Mouse (Mus musculus) midbrain, embryonic 11.5 days (tissue): Measurements from ENCODE around the gene Llph. TPM values are rescaled to one million over a fixed set of nuclear protein-coding genes. Genes with fewer than 3 reads are reported as not detected.
"Not testable (repeated sequence)": the region's sequence is repeated elsewhere in the genome, so short reads cannot be mapped to it uniquely, and the experiment has no call there.

ENCODE experiments used
- ATAC-seq: fragments of 200-750 bp; cut with Nextera tagmentation; 2 replicates; pipeline ENCODE4 v1.8.0; 2017; ENCODE audit warnings: moderate TSS enrichment, moderate library complexity; ENCODE audit not compliant: low FRiP score
- DNase-seq: peaks from one replicate; pipeline ENCODE4 v3.0.0; 2015; ENCODE audit warnings: low spot score; ENCODE audit errors: missing footprints
- H3K27ac ChIP-seq: fragments of 300-500 bp; sonication (generic); 2 replicates; pipeline ENCODE4 v1.5.1; 2014; ENCODE audit warnings: low read depth, low read length
- H3K27me3 ChIP-seq: fragments of 300-500 bp; sonication (generic); 2 replicates; pipeline ENCODE4 v1.6.1; 2014; ENCODE audit warnings: mild to moderate bottlenecking, low read length, moderate library complexity, mixed read lengths; ENCODE audit not compliant: control insufficient read depth, insufficient read depth
- H3K36me3 ChIP-seq: fragments of 300-500 bp; sonication (generic); 2 replicates; pipeline ENCODE4 v1.6.1; 2014; ENCODE audit warnings: mild to moderate bottlenecking, low read length, moderate library complexity, mixed read lengths; ENCODE audit not compliant: control insufficient read depth, insufficient read depth
- H3K4me1 ChIP-seq: fragments of 300-500 bp; sonication (generic); 2 replicates; pipeline ENCODE4 v1.6.1; 2014; ENCODE audit warnings: low read length; ENCODE audit not compliant: control insufficient read depth, insufficient read depth
- H3K4me2 ChIP-seq: fragments of 300-500 bp; sonication (generic); 2 replicates; pipeline ENCODE4 v1.6.1; 2014; ENCODE audit warnings: mild to moderate bottlenecking, moderate library complexity
- H3K4me3 ChIP-seq: fragments of 300-500 bp; sonication (generic); 2 replicates; pipeline ENCODE4 v1.5.1; 2014; ENCODE audit warnings: low read depth, low read length
- H3K9ac ChIP-seq: fragments of 300-500 bp; sonication (generic); 2 replicates; pipeline ENCODE4 v1.6.1; 2014; ENCODE audit warnings: low read length
- H3K9me3 ChIP-seq: fragments of 300-500 bp; sonication (generic); 2 replicates; pipeline ENCODE4 v1.6.1; 2016; ENCODE audit warnings: low read length; ENCODE audit not compliant: control insufficient read depth
- WGBS: fragments of 180-500 bp; shearing (Covaris S2); extraction: QIAGEN DNeasy Blood & Tissue Kit; methylation state at CpG from one replicate; pipeline ENCODE4 v1.1.7; 2014; 5-methylcytosine and 5-hydroxymethylcytosine counted together
- polyA plus RNA-seq: library from polyadenylated mRNA; unstranded; fragments of >200 nt; fragmentation: Nextera tagmentation; extraction: Ambion mirVana; gene quantifications from 2 replicates; pipeline ENCODE4 v1.2.1, GENCODE M21; 2014

Llph gene
- polyA plus RNA-seq, 1 experiment from 2014 or later, result 53.7 TPM

DNA sequence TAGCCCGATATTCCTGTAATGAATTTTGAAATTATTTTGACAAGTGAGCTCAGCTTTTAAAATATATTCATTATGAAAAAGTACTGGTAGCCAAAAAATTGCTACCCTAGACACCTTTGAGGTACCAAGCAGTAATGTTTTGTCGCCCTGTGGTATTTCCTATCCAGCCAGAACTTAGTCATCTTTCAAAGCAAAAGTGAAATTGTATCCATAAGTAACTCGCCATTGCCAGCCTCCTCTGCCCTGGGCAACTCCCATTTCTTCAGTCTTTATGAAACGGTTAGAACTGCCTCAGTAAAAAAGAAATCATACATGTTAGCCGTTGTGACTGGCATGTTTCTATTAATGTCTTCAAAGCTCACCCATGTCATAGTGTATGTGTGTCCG is 17.3 kb upstream of the Llph start:
- ATAC-seq (no peak), DNase-seq (peak; percentile 69)
- Histone ChIP-seq H3K27me3 (no peaks in the 10 kb centered on the region), H3K4me1 (peaks cover 4% of the 10 kb centered on the region), H3K9me3 (peaks cover 6% of the 10 kb centered on the region; the same call in 1 of the 2 replicates), H3K36me3 (no peaks in the 10 kb centered on the region), H3K27ac (no peak overlapping the region), H3K9ac (no peak overlapping the region; the same call in 1 of the 2 replicates), H3K4me3 (peak overlapping the region; percentile 91; the same call in 1 of the 2 replicates), H3K4me2 (peak overlapping the region; percentile 56)
- 74% methylated on average over 6 of the region's 6 CpGs for WGBS

DNA sequence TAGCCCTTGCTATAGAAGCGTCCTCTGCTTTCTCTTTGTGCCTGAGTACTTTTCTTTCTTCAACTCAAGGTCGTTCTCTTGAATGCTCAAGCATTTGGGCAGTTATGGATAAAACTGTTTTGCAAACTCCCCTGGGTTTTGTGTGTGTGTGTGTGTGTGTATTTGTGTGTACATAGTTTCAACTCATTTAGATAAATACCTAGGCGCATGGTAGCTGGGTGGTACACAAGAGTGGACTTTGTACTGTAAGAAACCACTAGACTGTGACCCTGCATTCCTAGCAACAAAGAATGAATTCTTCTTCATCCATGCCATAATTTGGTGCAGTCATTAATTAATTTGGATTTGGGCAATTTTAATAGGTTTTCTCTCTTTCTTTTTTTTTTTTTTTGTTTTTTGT is 16.8 kb upstream of the Llph start:
- no peak overlapping the region for H3K9ac ChIP-seq
- no peak overlapping the region for H3K27ac ChIP-seq
- no peak for ATAC-seq
- DNase-seq, result peak; percentile 60
- H3K9me3 ChIP-seq, result peaks cover 6% of the 10 kb centered on the region; the same call in 1 of the 2 replicates
- no peaks in the 10 kb centered on the region for H3K27me3 ChIP-seq
- H3K4me1 ChIP-seq, result peaks cover 4% of the 10 kb centered on the region
- no peaks in the 10 kb centered on the region for H3K36me3 ChIP-seq
- H3K4me2 ChIP-seq, result no peak overlapping the region
- whole genome bisulfite sequencing, result 92% methylated on average over 3 of the region's 3 CpGs
- H3K4me3 ChIP-seq, result no peak overlapping the region

DNA sequence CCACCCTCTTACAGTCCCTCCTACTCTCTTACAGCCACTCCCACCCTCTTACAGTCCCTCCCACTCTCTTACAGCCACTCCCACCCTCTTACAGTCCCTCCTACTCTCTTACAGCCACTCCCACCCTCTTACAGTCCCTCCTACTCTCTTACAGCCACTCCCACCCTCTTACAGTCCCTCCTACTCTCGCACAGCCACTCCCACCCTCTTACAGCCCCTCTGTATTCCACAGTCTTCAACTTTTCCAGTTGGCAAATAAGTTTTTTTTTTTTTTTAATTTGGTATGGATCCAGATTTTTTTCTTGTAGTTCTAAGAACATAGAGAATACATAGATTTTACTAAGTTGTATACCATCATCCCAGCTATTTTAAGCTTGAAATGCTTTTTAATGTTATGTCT is 9.8 kb upstream of the Llph start:
- H3K4me1 ChIP-seq, DNase-seq, H3K27me3 ChIP-seq, H3K9me3 ChIP-seq, H3K9ac ChIP-seq, H3K27ac ChIP-seq, H3K36me3 ChIP-seq, H3K4me2 ChIP-seq, H3K4me3 ChIP-seq, ATAC-seq: not testable (repeated sequence)
- WGBS, result 92% methylated on average over 1 of the region's 1 CpGs

DNA sequence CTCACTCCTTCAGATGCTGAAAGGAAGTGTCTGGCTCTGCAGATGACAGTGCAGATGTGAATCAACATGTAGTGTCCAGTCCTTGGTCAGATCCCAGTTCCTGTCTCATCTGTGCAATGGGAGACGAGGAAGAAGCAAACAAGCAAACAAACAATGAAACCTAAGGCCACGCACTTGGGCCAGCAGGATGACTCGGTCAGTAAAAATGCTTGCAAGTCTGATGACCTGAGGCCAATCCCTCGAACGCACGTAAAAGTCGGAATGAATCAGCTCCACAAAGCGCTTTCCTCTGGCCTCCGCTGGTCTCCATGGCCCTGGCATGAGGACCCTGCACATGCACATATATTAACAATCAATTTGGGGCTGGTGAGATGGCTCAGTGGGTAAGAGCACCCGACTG is 7.9 kb upstream of the Llph start:
- ATAC-seq, result no peak
- H3K4me2 ChIP-seq, result no peak overlapping the region
- no peaks in the 10 kb centered on the region for H3K27me3 ChIP-seq
- H3K36me3 ChIP-seq, result peaks cover 5% of the 10 kb centered on the region; the same call in 1 of the 2 replicates
- WGBS, result 92% methylated on average over 10 of the region's 10 CpGs
- no peak overlapping the region for H3K27ac ChIP-seq
- H3K9me3 ChIP-seq, result no peaks in the 10 kb centered on the region
- DNase-seq, result no peak
- H3K4me1 ChIP-seq, result no peaks in the 10 kb centered on the region
- H3K4me3 ChIP-seq, result no peak overlapping the region
- no peak overlapping the region for H3K9ac ChIP-seq

DNA sequence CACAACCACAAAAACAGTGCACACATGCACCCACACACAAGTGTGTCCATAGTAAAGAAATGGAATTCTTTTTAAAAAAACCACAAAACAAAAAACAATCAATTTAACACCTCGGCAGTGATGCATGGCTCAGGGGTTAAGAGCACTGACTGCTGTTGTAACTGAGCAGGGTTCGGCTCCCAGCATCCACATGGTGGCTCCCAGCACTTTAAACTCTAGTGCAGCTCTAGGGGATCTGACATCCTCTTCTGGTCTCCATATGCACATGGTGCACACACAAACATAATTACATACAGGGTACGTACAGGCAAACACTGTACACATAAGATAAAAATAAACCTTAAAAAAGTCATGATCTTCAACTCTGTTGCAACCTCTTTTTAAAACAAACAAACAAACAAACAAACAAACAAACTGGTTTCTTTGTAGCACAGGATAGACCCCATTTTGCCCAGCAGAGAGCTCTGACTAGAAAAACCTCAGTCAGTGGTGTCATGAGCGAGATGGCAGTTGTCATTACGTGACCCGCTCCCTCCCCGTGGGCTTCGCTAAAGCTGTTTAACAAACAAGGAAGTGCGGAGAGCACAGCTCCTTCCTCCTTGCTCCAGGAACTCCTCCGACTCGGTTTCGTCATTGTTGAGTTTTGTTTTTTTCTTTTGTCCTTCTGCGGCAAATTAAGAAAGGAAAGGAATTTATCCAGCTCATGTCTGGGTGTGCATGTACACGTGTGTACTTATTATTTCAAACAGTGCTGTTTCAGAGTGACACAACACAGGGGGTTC is 7.1 kb upstream of the Llph start:
- WGBS, result 83% methylated on average over 14 of the region's 14 CpGs
- H3K4me2 ChIP-seq, result no peak overlapping the region
- H3K36me3 ChIP-seq, result peaks cover 5% of the 10 kb centered on the region; the same call in 1 of the 2 replicates
- no peaks in the 10 kb centered on the region for H3K9me3 ChIP-seq
- H3K27ac ChIP-seq, result no peak overlapping the region
- H3K4me1 ChIP-seq, result no peaks in the 10 kb centered on the region
- DNase-seq (peak; percentile 31), ATAC-seq (no peak)
- no peak overlapping the region for H3K4me3 ChIP-seq
- H3K9ac ChIP-seq, result no peak overlapping the region
- H3K27me3 ChIP-seq, result no peaks in the 10 kb centered on the region

DNA sequence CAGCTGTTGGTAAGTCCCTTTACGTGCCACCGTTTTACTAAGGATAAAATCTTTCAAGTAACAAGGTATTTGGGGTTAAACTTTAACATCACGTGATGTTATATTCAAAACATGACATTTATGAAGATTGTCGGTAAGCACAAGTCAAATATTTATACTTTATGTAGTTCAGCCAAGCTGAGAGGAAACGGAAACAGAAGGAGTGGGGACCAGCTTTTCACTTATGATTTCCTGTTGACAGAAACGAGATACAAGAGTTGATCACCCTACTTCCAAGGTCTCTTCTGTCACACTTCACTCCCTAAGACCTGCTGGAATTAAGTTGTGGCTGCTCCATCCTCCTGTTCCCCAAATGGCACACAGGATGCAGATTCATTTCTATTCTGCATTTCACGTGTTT is 6.1 kb upstream of the Llph start:
- Histone ChIP-seq H3K27me3 (no peaks in the 10 kb centered on the region), H3K4me3 (no peak overlapping the region), H3K4me2 (no peak overlapping the region), H3K27ac (no peak overlapping the region), H3K36me3 (peaks cover 5% of the 10 kb centered on the region; the same call in 1 of the 2 replicates), H3K4me1 (no peaks in the 10 kb centered on the region), H3K9me3 (no peaks in the 10 kb centered on the region), H3K9ac (no peak overlapping the region)
- ATAC-seq (no peak), DNase-seq (no peak)
- 92% methylated on average over 7 of the region's 7 CpGs for WGBS

DNA sequence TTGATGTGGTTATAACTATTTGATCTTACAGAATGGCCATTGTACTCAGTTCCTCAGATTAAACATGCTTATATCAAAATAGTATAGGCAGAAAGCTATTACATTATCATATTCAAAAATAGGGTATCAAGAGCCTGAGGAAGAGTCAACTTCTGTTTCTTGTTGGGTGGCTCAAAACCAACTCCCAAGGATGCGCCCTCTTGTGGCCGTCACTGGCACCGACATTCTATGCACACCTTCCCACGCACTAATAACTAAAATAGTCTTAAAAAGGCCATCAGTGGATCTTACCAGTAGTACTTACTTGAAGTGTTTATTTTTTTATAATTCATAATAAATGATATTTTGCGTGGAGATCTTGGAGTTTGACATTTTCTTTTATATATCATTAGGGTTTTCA is 4.8 kb downstream of the Llph start:
- 32% methylated on average over 5 of the region's 5 CpGs for WGBS
- Histone ChIP-seq H3K9ac (no peak overlapping the region), H3K4me2 (no peak overlapping the region), H3K27me3 (no peaks in the 10 kb centered on the region), H3K9me3 (no peaks in the 10 kb centered on the region), H3K36me3 (peaks cover 11% of the 10 kb centered on the region), H3K4me3 (no peak overlapping the region), H3K27ac (no peak overlapping the region), H3K4me1 (peaks cover 7% of the 10 kb centered on the region)
- DNase-seq (peak; percentile 97), ATAC-seq (no peak)

DNA sequence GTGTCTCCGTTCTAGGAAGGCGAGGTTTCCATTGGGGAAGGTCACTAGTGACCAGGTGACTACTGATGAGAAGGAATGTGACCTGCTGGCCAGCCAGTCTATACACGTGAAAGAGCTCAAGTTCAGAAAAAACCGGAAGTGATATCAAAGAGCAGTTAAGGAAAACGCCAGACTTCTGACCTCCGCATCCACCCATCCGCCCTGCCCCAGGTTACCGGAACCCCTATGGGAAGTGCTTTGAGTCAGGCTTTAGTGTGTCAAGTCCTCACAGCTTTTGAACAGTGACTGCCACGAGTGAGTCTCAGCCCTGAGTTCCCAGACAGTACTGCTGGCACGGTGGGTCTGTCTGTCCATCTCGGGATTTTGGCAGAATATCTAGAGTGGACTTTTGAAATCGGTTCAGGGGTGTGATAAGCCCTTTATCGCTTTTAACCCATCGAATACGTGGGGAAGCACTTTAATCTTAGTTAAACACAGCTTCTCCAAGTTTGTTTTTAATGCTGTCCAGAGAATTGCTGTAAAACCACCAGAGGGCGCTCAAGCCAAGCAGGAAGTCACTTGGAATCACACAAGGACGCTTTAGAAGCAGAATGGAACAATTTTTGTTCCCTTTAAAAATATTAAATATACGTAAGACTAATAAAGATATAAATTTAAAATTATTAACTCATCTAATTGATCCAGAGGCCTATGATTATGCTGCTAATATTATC is 6.9 kb downstream of the Llph start:
- peak; percentile 96 for DNase-seq
- H3K4me2 ChIP-seq, result no peak overlapping the region
- no peak overlapping the region for H3K9ac ChIP-seq
- H3K9me3 ChIP-seq, result no peaks in the 10 kb centered on the region
- 0 out of 2 replicates have a peak, but pooled peaks cover under 1% of the 10 kb centered on the region for H3K4me1 ChIP-seq
- H3K36me3 ChIP-seq, result peaks cover 8% of the 10 kb centered on the region
- H3K4me3 ChIP-seq, result no peak overlapping the region
- no peak overlapping the region for H3K27ac ChIP-seq
- 36% methylated on average over 18 of the region's 18 CpGs for WGBS
- peak; percentile 54; the same call in 1 of the 2 replicates for ATAC-seq
- H3K27me3 ChIP-seq, result no peaks in the 10 kb centered on the region

DNA sequence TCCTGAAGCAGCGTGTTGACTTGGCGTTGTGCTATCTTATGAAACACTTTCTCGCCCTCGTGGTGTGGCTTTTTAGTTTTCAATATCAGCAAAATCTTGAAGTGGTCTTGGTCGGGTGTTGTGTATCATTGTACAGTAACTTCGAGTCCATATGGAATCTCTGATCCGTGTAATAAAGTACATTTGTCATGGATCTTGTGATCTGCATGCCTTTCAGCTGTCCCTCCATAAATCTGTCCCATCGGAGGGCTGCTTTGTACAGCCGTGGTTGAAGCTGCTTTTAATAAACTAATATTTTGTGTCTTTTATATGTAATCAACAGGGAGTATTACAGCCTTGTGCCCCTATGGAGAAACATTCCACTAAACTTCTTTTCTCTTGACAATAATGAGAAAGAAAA is 10.0 kb downstream of the Llph start:
- H3K9ac ChIP-seq, result no peak overlapping the region
- no peak overlapping the region for H3K4me3 ChIP-seq
- ATAC-seq, result no peak
- WGBS, result 87% methylated on average over 9 of the region's 9 CpGs
- H3K9me3 ChIP-seq, result no peaks in the 10 kb centered on the region
- no peak overlapping the region for H3K4me2 ChIP-seq
- no peaks in the 10 kb centered on the region for H3K36me3 ChIP-seq
- no peaks in the 10 kb centered on the region for H3K4me1 ChIP-seq
- H3K27ac ChIP-seq, result no peak overlapping the region
- H3K27me3 ChIP-seq, result no peaks in the 10 kb centered on the region
- no peak for DNase-seq
